Mouse (Mus musculus): ENCODE measurements around the gene Wdfy1. TPM values are rescaled to one million over a fixed set of nuclear protein-coding genes. Genes with fewer than 3 reads are reported as not detected.

Wdfy1 gene
- polyA plus RNA-seq, 1 experiment from 2014 or later, result 115 TPM

- Histone ChIP-seq H3K4me3 (no peak overlapping the region), H3K27ac (replicated peaks) (no peak overlapping the region), H3K9ac (no peak overlapping the region), H3K9me3 (no peaks in the 10 kb centered on the region), H3K27me3 (no peaks in the 10 kb centered on the region), H3K36me3 (peaks cover 16% of the 10 kb centered on the region; the same call in 1 of the 2 replicates), H3K4me2 (no peak overlapping the region), H3K4me1 (replicated peaks) (no peaks in the 10 kb centered on the region)
- 73% methylated on average over 4 of the region's 4 CpGs for WGBS
- no peak for ATAC-seq (ENCODE audit: low FRiP score, low read depth)
Measured at GRCm38 (mm10) chr1:79741002-79741401, 34.9 kb downstream of the Wdfy1 start.

GRCm38 (mm10) chr1:79739726-79740125 is 36.2 kb downstream of the Wdfy1 start:
- no peak overlapping the region for H3K27ac ChIP-seq (replicated peaks)
- H3K4me2 ChIP-seq, result no peak overlapping the region
- no peaks in the 10 kb centered on the region for H3K4me1 ChIP-seq (replicated peaks)
- 85% methylated on average over 2 of the region's 2 CpGs for whole genome bisulfite sequencing
- no peaks in the 10 kb centered on the region for H3K9me3 ChIP-seq
- no peak overlapping the region for H3K4me3 ChIP-seq
- H3K9ac ChIP-seq, result no peak overlapping the region
- peaks cover 16% of the 10 kb centered on the region; the same call in 1 of the 2 replicates for H3K36me3 ChIP-seq
- no peaks in the 10 kb centered on the region for H3K27me3 ChIP-seq
- no peak for ATAC-seq (ENCODE audit: low FRiP score, low read depth)

- 95% methylated on average over 3 of the region's 3 CpGs for WGBS
Measured at GRCm38 (mm10) chr1:79736408-79736807, 39.5 kb downstream of the Wdfy1 start.

GRCm38 (mm10) chr1:79734794-79735193 is 41.1 kb downstream of the Wdfy1 start:
- Histone ChIP-seq H3K36me3 (peaks cover 26% of the 10 kb centered on the region), H3K4me1 (replicated peaks) (no peaks in the 10 kb centered on the region), H3K27me3 (no peaks in the 10 kb centered on the region), H3K4me3 (no peak overlapping the region), H3K4me2 (no peak overlapping the region), H3K9me3 (no peaks in the 10 kb centered on the region), H3K27ac (replicated peaks) (no peak overlapping the region), H3K9ac (no peak overlapping the region)
- ATAC-seq (ENCODE audit: low FRiP score, low read depth), result no peak
- WGBS, result 89% methylated on average over 5 of the region's 5 CpGs

More at GRCm38 (mm10) chr1:79736408-79736807, 39.5 kb downstream of the Wdfy1 start:
- no peak overlapping the region for H3K4me2 ChIP-seq
- H3K4me3 ChIP-seq, result no peak overlapping the region
- no peaks in the 10 kb centered on the region for H3K9me3 ChIP-seq
- no peak for ATAC-seq (ENCODE audit: low FRiP score, low read depth)
- H3K9ac ChIP-seq, result no peak overlapping the region
- no peak overlapping the region for H3K27ac ChIP-seq (replicated peaks)
- no peaks in the 10 kb centered on the region for H3K4me1 ChIP-seq (replicated peaks)
- no peaks in the 10 kb centered on the region for H3K27me3 ChIP-seq
- H3K36me3 ChIP-seq, result peaks cover 26% of the 10 kb centered on the region

- Histone ChIP-seq H3K4me3 (no peak overlapping the region), H3K27me3 (no peaks in the 10 kb centered on the region), H3K9me3 (no peaks in the 10 kb centered on the region), H3K4me2 (no peak overlapping the region), H3K36me3 (peaks cover 27% of the 10 kb centered on the region; the same call in 1 of the 2 replicates), H3K4me1 (replicated peaks) (peaks cover 14% of the 10 kb centered on the region), H3K9ac (no peak overlapping the region), H3K27ac (replicated peaks) (no peak overlapping the region)
- no peak for ATAC-seq (ENCODE audit: low FRiP score, low read depth)
- WGBS, result 88% methylated on average over 13 of the region's 13 CpGs
Measured at GRCm38 (mm10) chr1:79714152-79714923, 61.6 kb downstream of the Wdfy1 start.

- 87% methylated on average over 5 of the region's 5 CpGs for WGBS
- Histone ChIP-seq H3K9ac (no peak overlapping the region), H3K9me3 (no peaks in the 10 kb centered on the region), H3K4me2 (no peak overlapping the region), H3K27ac (replicated peaks) (no peak overlapping the region), H3K4me1 (replicated peaks) (peaks cover 14% of the 10 kb centered on the region), H3K27me3 (no peaks in the 10 kb centered on the region), H3K36me3 (peaks cover 30% of the 10 kb centered on the region; the same call in 1 of the 2 replicates), H3K4me3 (no peak overlapping the region)
- ATAC-seq (ENCODE audit: low FRiP score, low read depth), result no peak
Measured at GRCm38 (mm10) chr1:79713081-79713480, 62.9 kb downstream of the Wdfy1 start.

GRCm38 (mm10) chr1:79711147-79712126 is 64.5 kb downstream of the Wdfy1 start:
- WGBS, result 81% methylated on average over 18 of the region's 18 CpGs
- Histone ChIP-seq H3K4me1 (replicated peaks) (peaks cover 14% of the 10 kb centered on the region), H3K9me3 (no peaks in the 10 kb centered on the region), H3K27ac (replicated peaks) (peak overlapping the region; percentile 17; the same call in 1 of the 2 replicates), H3K4me2 (no peak overlapping the region), H3K4me3 (no peak overlapping the region), H3K36me3 (peaks cover 32% of the 10 kb centered on the region; the same call in 1 of the 2 replicates), H3K27me3 (no peaks in the 10 kb centered on the region), H3K9ac (no peak overlapping the region)
- ATAC-seq (ENCODE audit: low FRiP score, low read depth), result no peak

- H3K36me3 ChIP-seq, result peaks cover 38% of the 10 kb centered on the region; the same call in 1 of the 2 replicates
- WGBS, result 37% methylated on average over 4 of the region's 4 CpGs
- H3K4me1 ChIP-seq (replicated peaks), result peaks cover 14% of the 10 kb centered on the region
- peak overlapping the region; percentile 17; the same call in 1 of the 2 replicates for H3K27ac ChIP-seq (replicated peaks)
- no peak overlapping the region for H3K9ac ChIP-seq
- no peak overlapping the region for H3K4me3 ChIP-seq
- H3K4me2 ChIP-seq, result no peak overlapping the region
- peak; percentile 65; the same call in 1 of the 2 replicates for ATAC-seq (ENCODE audit: low FRiP score, low read depth)
- H3K27me3 ChIP-seq, result no peaks in the 10 kb centered on the region
- no peaks in the 10 kb centered on the region for H3K9me3 ChIP-seq
Measured at GRCm38 (mm10) chr1:79710678-79711077, 65.3 kb downstream of the Wdfy1 start.

GRCm38 (mm10) chr1:79710216-79710615 is 65.7 kb downstream of the Wdfy1 start:
- 76% methylated on average over 8 of the region's 8 CpGs for WGBS
- no peak overlapping the region for H3K4me3 ChIP-seq
- peaks cover 41% of the 10 kb centered on the region; the same call in 1 of the 2 replicates for H3K36me3 ChIP-seq
- no peak for ATAC-seq (ENCODE audit: low FRiP score, low read depth)
- H3K9ac ChIP-seq, result no peak overlapping the region
- no peaks in the 10 kb centered on the region for H3K9me3 ChIP-seq
- H3K27me3 ChIP-seq, result no peaks in the 10 kb centered on the region
- no peak overlapping the region for H3K4me2 ChIP-seq
- peaks cover 14% of the 10 kb centered on the region for H3K4me1 ChIP-seq (replicated peaks)
- H3K27ac ChIP-seq (replicated peaks), result 0 out of 2 replicates have a peak overlapping the region, but pooled peaks have one; percentile 51

- H3K36me3 ChIP-seq, result peaks cover 34% of the 10 kb centered on the region
- ATAC-seq (ENCODE audit: low FRiP score, low read depth), result no peak
Measured at GRCm38 (mm10) chr1:79707383-79707782, 68.6 kb downstream of the Wdfy1 start.

GRCm38 (mm10) chr1:79706707-79707106 is 69.2 kb downstream of the Wdfy1 start:
- Histone ChIP-seq H3K4me2 (no peak overlapping the region), H3K27me3 (no peaks in the 10 kb centered on the region), H3K9me3 (no peaks in the 10 kb centered on the region), H3K4me3 (no peak overlapping the region), H3K4me1 (replicated peaks) (peaks cover 14% of the 10 kb centered on the region), H3K36me3 (peaks cover 37% of the 10 kb centered on the region), H3K9ac (no peak overlapping the region), H3K27ac (replicated peaks) (no peak overlapping the region)
- 88% methylated on average over 3 of the region's 3 CpGs for WGBS
- ATAC-seq (ENCODE audit: low FRiP score, low read depth), result no peak

More at GRCm38 (mm10) chr1:79707383-79707782, 68.6 kb downstream of the Wdfy1 start:
- Histone ChIP-seq H3K4me1 (replicated peaks) (peaks cover 14% of the 10 kb centered on the region), H3K9ac (no peak overlapping the region), H3K27me3 (no peaks in the 10 kb centered on the region), H3K4me3 (no peak overlapping the region), H3K9me3 (no peaks in the 10 kb centered on the region), H3K4me2 (no peak overlapping the region), H3K27ac (replicated peaks) (no peak overlapping the region)
- 90% methylated on average over 9 of the region's 9 CpGs for WGBS

All from hindbrain, embryonic 15.5 days (tissue).